Mouse (Mus musculus): ENCODE measurements around the gene Ep400. TPM values are rescaled to one million over a fixed set of nuclear protein-coding genes. Genes with fewer than 3 reads are reported as not detected.

Gene Ep400
- 19.5 TPM for polyA plus RNA-seq (2014; fragmentation: Illumina TruSeq; extraction: RNeasy Lipid Tissue Mini Kit (QIAGEN cat#74804); ENCODE audit: low read depth, low replicate concordance)

GRCm38 (mm10) chr5:110770448-110771158, at the start of gene Ep400:
Ep400 (minus strand) TSS chr5:110770717.

GRCm38 (mm10) chr5:110809667-110810325, 39.3 kb upstream of the Ep400 start, which contains the start of gene Ulk1:
Ulk1 (minus strand) TSS chr5:110810097.

DNA sequence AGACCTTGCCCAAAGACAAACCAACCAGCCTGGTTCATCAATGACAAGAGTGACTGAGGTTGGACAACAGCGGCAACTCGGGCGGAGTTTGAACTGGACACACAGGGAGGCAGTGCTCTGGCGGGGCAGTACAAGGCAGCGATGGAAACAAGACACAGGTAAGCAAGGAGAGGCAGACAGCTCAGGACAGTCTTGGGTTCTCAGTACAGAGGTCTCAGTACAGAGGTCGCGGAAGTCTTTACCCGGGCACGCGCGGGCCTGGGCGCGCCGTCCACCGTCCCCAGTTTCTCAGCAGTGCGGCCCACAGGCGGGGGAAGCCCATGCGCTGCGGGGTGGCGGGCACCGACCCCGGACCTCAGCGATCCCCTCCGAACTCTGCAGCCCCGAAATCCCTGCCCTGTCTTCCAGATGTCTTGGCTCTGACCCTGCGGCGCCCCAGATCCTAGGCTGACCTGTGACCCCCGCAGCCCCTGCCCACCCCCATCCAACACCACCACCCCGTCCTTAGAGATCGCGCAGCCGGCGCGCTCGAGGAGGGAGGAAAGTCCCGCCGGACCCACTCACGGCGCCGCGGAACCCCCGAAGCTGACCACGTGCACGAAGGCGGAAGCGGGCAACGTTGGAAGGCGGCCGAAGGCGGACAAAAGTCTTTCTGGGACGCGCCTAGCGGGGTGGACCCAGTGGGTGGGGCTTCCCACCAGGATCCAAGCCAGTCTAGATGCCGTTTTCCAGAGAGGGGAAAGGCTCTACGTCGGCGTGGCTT, 9.7 kb upstream of the Ep400 start, which contains the start of gene Pus1:
Gene Pus1, minus strand, starts transcription at position 662 of the 763 bp plus-strand sequence.

GRCm38 (mm10) chr5:110652719-110653648, 117.5 kb downstream of the Ep400 start, which contains the start of the genes Noc4l and Ddx51:
Noc4l (minus strand) TSS chr5:110653417.
Ddx51 (plus strand) TSS chr5:110653451.

Other genes with a start within 250 kb of the Ep400 start
- gene Galnt9, start 226.4 kb downstream of the Ep400 start, polyA plus RNA-seq (2014; fragmentation: Illumina TruSeq; extraction: RNeasy Lipid Tissue Mini Kit (QIAGEN cat#74804); ENCODE audit: low read depth, low replicate concordance): not detected
- 2.9 TPM for gene Noc4l, start 117.3 kb downstream of the Ep400 start, polyA plus RNA-seq (2014; fragmentation: Illumina TruSeq; extraction: RNeasy Lipid Tissue Mini Kit (QIAGEN cat#74804); ENCODE audit: low read depth, low replicate concordance)
- 7.4 TPM for gene Ddx51, start 117.3 kb downstream of the Ep400 start, polyA plus RNA-seq (2014; fragmentation: Illumina TruSeq; extraction: RNeasy Lipid Tissue Mini Kit (QIAGEN cat#74804); ENCODE audit: low read depth, low replicate concordance)
- 1.2 TPM for gene Pus1, start 9.9 kb upstream of the Ep400 start, polyA plus RNA-seq (2014; fragmentation: Illumina TruSeq; extraction: RNeasy Lipid Tissue Mini Kit (QIAGEN cat#74804); ENCODE audit: low read depth, low replicate concordance)
- 9.3 TPM for gene Ulk1, start 39.4 kb upstream of the Ep400 start, polyA plus RNA-seq (2014; fragmentation: Illumina TruSeq; extraction: RNeasy Lipid Tissue Mini Kit (QIAGEN cat#74804); ENCODE audit: low read depth, low replicate concordance)
- 27.8 TPM for gene Hscb, start 69.1 kb upstream of the Ep400 start, polyA plus RNA-seq (2014; fragmentation: Illumina TruSeq; extraction: RNeasy Lipid Tissue Mini Kit (QIAGEN cat#74804); ENCODE audit: low read depth, low replicate concordance)
- gene Chek2, start 69.3 kb upstream of the Ep400 start, polyA plus RNA-seq (2014; fragmentation: Illumina TruSeq; extraction: RNeasy Lipid Tissue Mini Kit (QIAGEN cat#74804); ENCODE audit: low read depth, low replicate concordance): 12.5 TPM
- 5.2 TPM for gene Ttc28, start 109.1 kb upstream of the Ep400 start, polyA plus RNA-seq (2014; fragmentation: Illumina TruSeq; extraction: RNeasy Lipid Tissue Mini Kit (QIAGEN cat#74804); ENCODE audit: low read depth, low replicate concordance)

Measured in adrenal gland, adult 10 weeks (tissue).